Mouse (Mus musculus) megakaryocyte, embryonic 14.5 days (primary cell): Measurements from ENCODE around the gene Ilk. TPM values are rescaled to one million over a fixed set of nuclear protein-coding genes. Genes with fewer than 3 reads are reported as not detected.

Experiments used
- H3K27me3 ChIP-seq: replicated peaks from 2 replicates; pipeline ENCODE3; 2012; ENCODE audit warnings: inconsistent platforms
- H3K36me3 ChIP-seq: replicated peaks from 2 replicates; pipeline ENCODE3; 2012; ENCODE audit warnings: low read length, inconsistent platforms, mixed read lengths
- H3K4me1 ChIP-seq: 2 replicates; pipeline ENCODE4 v1.6.1; 2012; ENCODE audit warnings: inconsistent platforms
- H3K4me3 ChIP-seq: replicated peaks from 2 replicates; pipeline ENCODE3; 2012; ENCODE audit warnings: moderate library complexity, mild to moderate bottlenecking, inconsistent platforms
- H3K9me3 ChIP-seq: 2 replicates; pipeline ENCODE4 v1.6.1; 2012; ENCODE audit warnings: inconsistent platforms
- FLI1 ChIP-seq: IDR thresholded peaks from 2 replicates; pipeline ENCODE4 v1.6.1; 2012; ENCODE audit warnings: low read length, inconsistent platforms, mixed read lengths
- GATA1 ChIP-seq: IDR thresholded peaks from 3 replicates; pipeline ENCODE4 v1.6.1; 2012; ENCODE audit warnings: mixed read lengths, low read length, inconsistent platforms, borderline replicate concordance
- polyA plus RNA-seq: library from polyadenylated mRNA; stranded (reverse); fragments of >175 nt; gene quantifications from 2 replicates; pipeline ENCODE4 v1.2.3, GENCODE M21; 2012; ENCODE audit warnings: low replicate concordance; ENCODE audit not compliant: insufficient read depth

The Ilk gene
- polyA plus RNA-seq, 1 experiment: 241 TPM

DNA sequence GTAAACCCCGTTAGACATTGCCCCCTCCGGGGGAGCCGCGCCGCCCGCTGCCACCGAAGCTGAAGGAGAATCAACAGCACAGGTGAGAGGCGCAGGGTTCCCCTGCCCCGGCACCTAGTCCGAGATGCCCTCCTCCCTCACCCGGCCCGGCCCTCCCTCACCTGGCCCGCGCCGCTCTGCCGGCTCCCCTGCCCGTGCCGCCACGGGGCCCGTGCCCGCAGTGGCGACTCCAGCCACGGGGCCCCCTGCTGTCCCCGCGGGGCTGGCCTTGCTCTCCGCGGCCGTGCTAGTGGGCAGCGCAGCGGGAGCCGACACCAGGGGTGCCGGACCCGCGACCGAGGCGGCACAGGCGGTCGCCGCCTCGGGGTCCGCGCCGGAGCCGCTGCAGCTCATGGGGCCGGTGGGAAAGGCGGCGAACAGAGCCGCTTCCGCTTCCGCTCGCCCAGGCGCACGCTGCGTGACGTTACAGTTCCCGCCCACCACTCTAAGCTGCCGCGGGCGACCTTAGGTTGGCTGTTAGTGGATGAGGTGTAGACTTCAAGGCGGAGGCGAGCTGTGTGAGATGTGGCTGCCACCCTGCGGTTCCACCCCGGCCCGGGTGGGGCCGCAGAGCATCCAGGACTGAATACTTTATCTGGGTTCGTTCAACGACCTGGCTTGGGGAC is 7.7 kb downstream of the Ilk start, which contains the start of gene Taf10:
Taf10 (minus strand) TSS at position 436 of the 665 bp plus-strand sequence.
- H3K4me3 ChIP-seq: peak within 1 kb of the TSS; percentile 98
- TF ChIP-seq FLI1 (no peak), GATA1 (no peak)
- no peaks in the 10 kb centered on the region for H3K9me3 ChIP-seq
- peaks cover 81% of the 10 kb centered on the region for H3K36me3 ChIP-seq
- no peaks in the 10 kb centered on the region for H3K27me3 ChIP-seq
- H3K4me1 ChIP-seq: peaks cover 55% of the 10 kb centered on the region

DNA sequence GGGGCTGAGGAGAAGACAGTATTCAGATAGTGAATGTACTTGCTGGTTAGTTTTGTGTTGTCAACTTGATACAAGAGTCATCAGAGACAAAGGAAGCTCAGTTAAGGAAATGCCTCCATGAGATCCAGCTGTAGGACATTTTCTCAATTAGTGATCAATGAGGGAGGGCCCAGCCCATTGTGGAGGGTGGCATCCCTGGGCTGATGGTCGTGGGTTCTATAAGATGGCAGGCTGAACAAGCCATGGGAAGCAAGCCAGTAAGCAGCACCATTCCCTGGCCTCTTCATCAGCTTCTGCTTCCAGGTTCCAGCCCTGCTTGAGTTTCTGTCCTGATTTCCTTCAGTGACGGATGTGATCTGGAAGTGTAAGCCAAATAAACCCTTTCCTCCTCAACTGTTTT is 11.4 kb downstream of the Ilk start:
- H3K27me3 ChIP-seq: no peaks in the 10 kb centered on the region
- H3K36me3 ChIP-seq: peaks cover 65% of the 10 kb centered on the region
- no peak for TF ChIP-seq GATA1
- no peak for TF ChIP-seq FLI1
- H3K4me1 ChIP-seq: peaks cover 49% of the 10 kb centered on the region
- H3K9me3 ChIP-seq: no peaks in the 10 kb centered on the region
- no peak overlapping the region for H3K4me3 ChIP-seq

DNA sequence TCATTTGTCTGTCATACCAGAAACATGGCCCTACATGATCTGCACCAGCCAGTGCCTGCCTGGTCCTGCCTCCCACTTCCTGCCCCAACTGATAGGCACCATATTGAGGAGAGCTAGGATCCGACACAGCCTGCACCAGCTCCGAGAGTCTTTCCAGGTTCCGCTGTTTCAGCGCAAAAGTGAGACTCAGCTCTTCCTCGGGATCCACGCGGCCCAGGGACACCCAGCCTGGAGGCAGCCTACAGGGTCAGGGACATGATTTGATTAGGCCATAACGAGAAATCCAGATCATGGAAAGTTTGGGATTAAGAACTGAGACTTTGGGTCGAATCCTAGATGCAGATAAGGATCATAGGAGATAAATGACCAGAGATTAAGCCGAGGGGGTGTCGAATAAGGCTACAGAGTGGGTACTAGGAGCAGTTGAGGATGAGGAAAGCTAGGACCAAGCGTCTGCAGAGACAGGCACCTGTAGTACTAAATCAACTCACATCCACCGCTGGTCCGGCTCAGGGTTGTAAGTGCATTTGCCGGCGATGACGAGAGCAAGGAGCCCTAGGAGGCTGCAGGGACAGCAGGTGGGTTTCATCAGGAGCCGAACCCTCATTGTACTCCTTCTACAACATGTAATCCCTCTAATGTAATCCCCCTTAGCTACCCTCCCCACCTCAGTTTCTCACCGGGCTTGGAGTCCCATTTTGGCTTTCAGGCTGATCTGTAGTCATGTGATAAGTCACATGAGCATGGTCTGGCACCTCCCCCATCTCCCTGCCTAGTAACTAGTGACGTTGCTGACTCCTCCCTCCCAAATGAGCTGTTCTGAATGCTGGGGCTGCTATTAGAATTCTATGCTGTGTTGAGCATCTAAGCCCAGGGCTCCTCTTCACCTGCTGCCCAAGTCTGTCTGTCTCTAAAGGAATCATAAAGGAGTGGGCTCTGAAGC is 15.4 kb downstream of the Ilk start, which contains the start of gene Tpp1:
Tpp1 (minus strand) TSS at position 745 of the 943 bp plus-strand sequence.
- Histone ChIP-seq H3K4me3 (peak within 1 kb of the TSS; percentile 98), H3K9me3 (no peaks in the 10 kb centered on the region), H3K27me3 (peaks cover 27% of the 10 kb centered on the region), H3K4me1 (peaks cover 42% of the 10 kb centered on the region), H3K36me3 (peaks cover 42% of the 10 kb centered on the region)
- no peak for TF ChIP-seq GATA1
- TF ChIP-seq FLI1: no peak

DNA sequence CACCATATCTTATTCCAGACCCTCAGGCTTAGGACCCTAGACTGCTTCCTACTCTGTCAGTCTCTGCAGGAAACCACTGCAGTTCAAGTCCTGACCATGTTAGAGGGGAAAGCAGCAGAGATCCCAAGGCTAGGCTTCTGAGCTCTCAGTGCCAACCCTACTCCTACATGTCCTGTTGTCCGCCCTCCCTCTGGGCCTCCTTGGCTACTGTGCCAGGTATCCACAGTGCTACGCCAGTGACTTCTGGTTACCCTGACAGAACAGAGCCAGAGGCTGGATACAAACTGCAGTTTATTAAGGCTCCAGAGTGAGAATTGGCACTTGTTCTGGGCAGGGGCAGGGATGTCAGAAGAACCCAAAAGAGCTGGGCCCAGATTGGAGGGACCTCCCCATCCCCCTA is 16.3 kb downstream of the Ilk start:
- Histone ChIP-seq H3K4me1 (peaks cover 42% of the 10 kb centered on the region), H3K36me3 (peaks cover 32% of the 10 kb centered on the region), H3K4me3 (no peak overlapping the region), H3K9me3 (no peaks in the 10 kb centered on the region), H3K27me3 (peaks cover 36% of the 10 kb centered on the region)
- TF ChIP-seq GATA1 (no peak), FLI1 (no peak)

DNA sequence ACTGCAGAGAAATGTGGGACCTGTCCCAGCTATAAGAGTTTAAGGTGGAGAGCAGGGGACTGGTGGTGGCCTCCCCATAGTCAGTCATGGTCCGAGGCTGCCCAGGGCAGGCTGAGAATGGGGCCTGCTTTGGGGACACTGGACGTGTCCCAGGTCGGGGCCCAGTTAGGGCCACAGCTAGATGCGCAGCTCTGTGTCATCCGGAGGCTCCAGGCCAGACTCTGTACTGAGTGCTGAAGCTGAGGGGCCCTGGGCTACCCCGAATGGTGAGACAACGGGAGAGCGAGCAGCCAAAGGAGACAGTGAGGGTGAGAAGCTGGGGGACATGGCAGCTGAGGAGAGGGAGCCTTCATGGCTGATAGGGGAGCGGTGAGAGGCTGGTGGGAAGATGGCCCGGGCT is 16.9 kb downstream of the Ilk start:
- Histone ChIP-seq H3K27me3 (peaks cover 41% of the 10 kb centered on the region), H3K9me3 (no peaks in the 10 kb centered on the region), H3K4me3 (no peak overlapping the region), H3K4me1 (peaks cover 42% of the 10 kb centered on the region), H3K36me3 (peaks cover 27% of the 10 kb centered on the region)
- TF ChIP-seq GATA1: no peak
- TF ChIP-seq FLI1: no peak

DNA sequence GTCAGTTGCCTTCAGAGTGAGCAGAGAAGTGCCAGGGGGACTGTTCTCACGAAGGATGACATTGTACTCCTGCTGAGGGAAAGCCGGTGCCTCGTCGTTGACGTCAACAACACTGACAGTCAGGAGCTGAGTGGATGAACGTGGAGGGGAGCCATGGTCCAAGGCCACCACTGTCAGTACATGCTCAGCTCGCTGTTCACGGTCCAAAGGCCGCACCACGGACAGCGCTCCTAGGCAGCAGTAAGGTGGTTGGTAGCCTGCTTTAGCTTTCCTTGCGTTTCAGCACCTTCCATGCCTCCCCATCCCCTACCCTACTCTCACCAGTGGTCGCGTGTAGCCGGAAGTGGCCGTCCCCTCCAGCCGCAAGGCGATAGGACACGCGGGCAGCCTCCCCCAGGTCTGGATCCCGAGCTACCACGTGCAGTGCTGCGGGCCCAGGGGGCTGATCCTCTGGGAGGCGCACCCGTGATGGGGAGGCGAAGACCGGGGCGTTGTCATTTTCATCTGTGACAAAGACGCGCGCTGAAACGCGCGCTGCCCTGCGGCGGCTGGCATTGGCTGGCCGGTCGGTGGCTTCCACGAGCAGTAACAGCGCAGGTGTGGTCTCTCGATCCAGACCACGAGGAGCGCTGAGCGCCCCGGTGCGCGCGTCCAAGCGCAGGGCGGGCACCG is 25.6 kb downstream of the Ilk start:
- peaks cover 29% of the 10 kb centered on the region for H3K4me1 ChIP-seq
- no peak for TF ChIP-seq FLI1
- TF ChIP-seq GATA1: no peak
- peak overlapping the region; percentile 81 for H3K4me3 ChIP-seq
- peaks cover 23% of the 10 kb centered on the region for H3K9me3 ChIP-seq
- no peaks in the 10 kb centered on the region for H3K36me3 ChIP-seq
- H3K27me3 ChIP-seq: peaks cover 81% of the 10 kb centered on the region

DNA sequence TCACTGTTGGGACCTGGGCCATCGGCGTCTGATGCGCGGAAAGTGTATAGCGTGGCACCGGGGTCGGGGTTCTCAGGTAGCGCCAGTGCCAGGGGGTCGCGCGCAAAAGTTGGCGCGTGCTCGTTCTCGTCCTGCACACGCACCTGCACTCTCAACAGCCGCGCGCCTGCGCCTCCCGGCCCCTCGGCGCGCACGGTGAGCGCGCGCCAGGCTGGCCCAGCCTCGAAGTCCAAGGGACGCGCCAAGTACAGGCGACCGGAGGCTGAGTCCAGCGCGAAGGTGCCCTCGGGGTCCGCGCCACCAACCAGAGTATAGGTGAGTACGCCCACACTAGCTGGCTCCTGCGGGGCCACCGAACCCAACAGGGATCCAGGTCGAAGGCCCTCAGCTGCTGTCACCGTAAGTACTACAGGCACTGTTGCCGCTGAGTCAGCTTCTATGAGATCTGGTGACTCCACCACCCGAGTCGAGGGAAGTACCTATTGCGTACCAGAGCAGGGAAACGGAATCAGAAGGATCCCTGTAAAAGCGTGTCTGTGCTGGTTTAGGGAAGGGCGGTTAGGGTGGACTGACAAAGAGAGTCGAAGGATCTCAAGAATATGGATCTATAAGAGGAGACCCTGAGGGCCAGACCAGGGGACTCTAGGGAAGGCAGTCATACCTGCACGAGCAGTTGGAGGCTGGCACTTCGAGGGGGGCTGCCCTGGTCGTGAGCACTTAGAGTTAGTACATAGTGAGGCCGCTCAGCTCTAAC is 26.3 kb downstream of the Ilk start:
- peak overlapping the region; percentile 69 for H3K4me3 ChIP-seq
- TF ChIP-seq GATA1 (no peak), FLI1 (no peak)
- peaks cover 77% of the 10 kb centered on the region for H3K27me3 ChIP-seq

DNA sequence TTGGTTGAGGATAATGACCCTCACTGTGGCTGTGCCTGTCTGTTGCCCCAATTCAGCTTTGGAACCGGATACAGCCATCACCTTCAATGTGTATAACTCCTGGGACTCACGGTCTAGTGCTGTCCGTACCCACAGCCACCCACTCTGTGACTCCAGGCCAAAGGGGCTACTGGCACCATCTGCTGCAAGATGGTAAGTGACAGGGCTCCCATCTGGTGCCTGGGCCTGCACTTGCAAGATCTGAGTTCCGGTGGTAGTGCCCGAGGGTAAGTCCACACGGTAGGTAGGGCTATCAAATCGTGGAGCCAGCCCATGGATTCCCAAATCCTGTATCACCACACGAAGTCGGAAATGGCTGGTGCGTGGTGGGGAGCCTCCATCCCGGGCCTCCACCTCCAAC is 27.9 kb downstream of the Ilk start:
- no peak for TF ChIP-seq FLI1
- TF ChIP-seq GATA1: no peak
- no peak overlapping the region for H3K4me3 ChIP-seq
- peaks cover 33% of the 10 kb centered on the region for H3K4me1 ChIP-seq
- H3K36me3 ChIP-seq: no peaks in the 10 kb centered on the region
- H3K9me3 ChIP-seq: peaks cover 23% of the 10 kb centered on the region
- H3K27me3 ChIP-seq: peaks cover 65% of the 10 kb centered on the region

More for the DNA sequence above, 26.3 kb downstream of the Ilk start:
- peaks cover 34% of the 10 kb centered on the region for H3K4me1 ChIP-seq
- H3K36me3 ChIP-seq: no peaks in the 10 kb centered on the region
- peaks cover 23% of the 10 kb centered on the region for H3K9me3 ChIP-seq

DNA sequence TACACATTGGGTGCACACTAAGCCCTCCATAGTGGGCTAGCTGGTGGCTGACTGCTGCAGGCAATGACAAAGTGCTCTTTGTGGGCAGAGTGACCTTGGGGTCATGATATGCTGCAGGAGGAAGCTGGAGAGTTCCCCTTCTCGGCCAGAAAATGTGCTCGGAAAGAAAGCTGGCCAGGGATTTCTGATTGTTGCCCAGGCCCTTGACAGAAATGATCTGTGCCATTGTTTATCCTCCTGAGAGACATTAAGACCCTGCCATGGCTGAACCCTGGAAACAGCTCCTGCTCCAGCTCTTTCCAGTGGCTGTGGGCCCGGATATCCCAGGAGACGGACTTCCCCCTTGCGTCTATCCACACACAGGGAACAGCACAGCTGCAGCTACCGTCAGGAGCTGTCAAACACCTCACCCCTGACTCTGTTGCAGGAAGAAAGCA is 31.4 kb downstream of the Ilk start:
- TF ChIP-seq GATA1 (no peak), FLI1 (no peak)
- peaks cover 21% of the 10 kb centered on the region for H3K4me1 ChIP-seq
- H3K36me3 ChIP-seq: no peaks in the 10 kb centered on the region
- peaks cover 14% of the 10 kb centered on the region for H3K9me3 ChIP-seq
- peak overlapping the region; percentile 9 for H3K4me3 ChIP-seq
- H3K27me3 ChIP-seq: peaks cover 69% of the 10 kb centered on the region
